Mouse (Mus musculus): ENCODE measurements around the gene Dglucy. TPM values are rescaled to one million over a fixed set of nuclear protein-coding genes. Genes with fewer than 3 reads are reported as not detected.

Dglucy gene
- polyA plus RNA-seq, 1 experiment from 2014 or later: 5.0 TPM

GRCm38 (mm10) chr12:100899111-100899640 is 120.3 kb downstream of the Dglucy start:
- Histone ChIP-seq H3K9me3 (replicated peaks; ENCODE audit: control insufficient read depth, low read length) (no peaks in the 10 kb centered on the region), H3K4me1 (ENCODE audit: control insufficient read depth, insufficient read depth, low read length) (peaks cover 10% of the 10 kb centered on the region), H3K27ac (ENCODE audit: low read length) (no peak overlapping the region), H3K4me3 (replicated peaks; ENCODE audit: low read length) (peak overlapping the region; percentile 35), H3K27me3 (ENCODE audit: control insufficient read depth, insufficient read depth, low read length) (peaks cover 35% of the 10 kb centered on the region), H3K36me3 (ENCODE audit: control insufficient read depth, insufficient read depth, low read length) (no peaks in the 10 kb centered on the region), H3K9ac (ENCODE audit: low read length) (peak overlapping the region; percentile 44), H3K4me2 (ENCODE audit: low read depth, low read length) (peak overlapping the region; percentile 53)
- under 1% methylated on average over 30 of the region's 30 CpGs for WGBS
- ATAC-seq (ENCODE audit: insufficient read depth, low FRiP score): peak; percentile 59; the same call in 1 of the 2 replicates

- Histone ChIP-seq H3K36me3 (ENCODE audit: control insufficient read depth, insufficient read depth, low read length) (no peaks in the 10 kb centered on the region), H3K9ac (ENCODE audit: low read length) (no peak overlapping the region), H3K4me1 (ENCODE audit: control insufficient read depth, insufficient read depth, low read length) (peaks cover 10% of the 10 kb centered on the region), H3K27ac (ENCODE audit: low read length) (no peak overlapping the region), H3K4me2 (ENCODE audit: low read depth, low read length) (no peak overlapping the region), H3K4me3 (replicated peaks; ENCODE audit: low read length) (no peak overlapping the region), H3K9me3 (replicated peaks; ENCODE audit: control insufficient read depth, low read length) (no peaks in the 10 kb centered on the region), H3K27me3 (ENCODE audit: control insufficient read depth, insufficient read depth, low read length) (peaks cover 35% of the 10 kb centered on the region)
- 59% methylated on average over 6 of the region's 6 CpGs for WGBS
- no peak for ATAC-seq (ENCODE audit: insufficient read depth, low FRiP score)
Observed at GRCm38 (mm10) chr12:100900901-100901300, 122.0 kb downstream of the Dglucy start.

- 74% methylated on average over 6 of the region's 6 CpGs for WGBS
- Histone ChIP-seq H3K9me3 (replicated peaks; ENCODE audit: control insufficient read depth, low read length) (no peaks in the 10 kb centered on the region), H3K9ac (ENCODE audit: low read length) (no peak overlapping the region), H3K36me3 (ENCODE audit: control insufficient read depth, insufficient read depth, low read length) (no peaks in the 10 kb centered on the region), H3K27ac (ENCODE audit: low read length) (no peak overlapping the region), H3K4me2 (ENCODE audit: low read depth, low read length) (no peak overlapping the region), H3K4me1 (ENCODE audit: control insufficient read depth, insufficient read depth, low read length) (peaks cover 10% of the 10 kb centered on the region), H3K4me3 (replicated peaks; ENCODE audit: low read length) (no peak overlapping the region), H3K27me3 (ENCODE audit: control insufficient read depth, insufficient read depth, low read length) (peaks cover 35% of the 10 kb centered on the region)
- no peak for ATAC-seq (ENCODE audit: insufficient read depth, low FRiP score)
Observed at GRCm38 (mm10) chr12:100901386-100901785, 122.5 kb downstream of the Dglucy start.

GRCm38 (mm10) chr12:100903761-100904160 is 124.9 kb downstream of the Dglucy start:
- Histone ChIP-seq H3K27me3 (ENCODE audit: control insufficient read depth, insufficient read depth, low read length) (peaks cover 19% of the 10 kb centered on the region), H3K4me2 (ENCODE audit: low read depth, low read length) (no peak overlapping the region), H3K9ac (ENCODE audit: low read length) (no peak overlapping the region), H3K9me3 (replicated peaks; ENCODE audit: control insufficient read depth, low read length) (no peaks in the 10 kb centered on the region), H3K36me3 (ENCODE audit: control insufficient read depth, insufficient read depth, low read length) (no peaks in the 10 kb centered on the region), H3K4me3 (replicated peaks; ENCODE audit: low read length) (no peak overlapping the region), H3K27ac (ENCODE audit: low read length) (no peak overlapping the region), H3K4me1 (ENCODE audit: control insufficient read depth, insufficient read depth, low read length) (peaks cover 8% of the 10 kb centered on the region)
- 78% methylated on average over 9 of the region's 9 CpGs for WGBS
- no peak for ATAC-seq (ENCODE audit: insufficient read depth, low FRiP score)

GRCm38 (mm10) chr12:100906861-100907260 is 128.0 kb downstream of the Dglucy start:
- Histone ChIP-seq H3K36me3 (ENCODE audit: control insufficient read depth, insufficient read depth, low read length) (no peaks in the 10 kb centered on the region), H3K27ac (ENCODE audit: low read length) (no peak overlapping the region), H3K4me1 (ENCODE audit: control insufficient read depth, insufficient read depth, low read length) (0 out of 2 replicates have a peak, but pooled peaks cover 4% of the 10 kb centered on the region), H3K4me3 (replicated peaks; ENCODE audit: low read length) (no peak overlapping the region), H3K27me3 (ENCODE audit: control insufficient read depth, insufficient read depth, low read length) (no peaks in the 10 kb centered on the region; the same call in 1 of the 2 replicates), H3K9ac (ENCODE audit: low read length) (no peak overlapping the region), H3K4me2 (ENCODE audit: low read depth, low read length) (no peak overlapping the region), H3K9me3 (replicated peaks; ENCODE audit: control insufficient read depth, low read length) (no peaks in the 10 kb centered on the region)
- 84% methylated on average over 5 of the region's 5 CpGs for WGBS
- no peak for ATAC-seq (ENCODE audit: insufficient read depth, low FRiP score)

- peak within 1 kb of the TSS; percentile 48 for H3K4me3 ChIP-seq (replicated peaks; ENCODE audit: low read length)
- 5% methylated on average over 39 of the region's 39 CpGs for WGBS
- H3K27ac ChIP-seq (ENCODE audit: low read length): no peak within 1 kb of the TSS
- H3K9ac ChIP-seq (ENCODE audit: low read length): peak within 1 kb of the TSS; percentile 68
- H3K9me3 ChIP-seq (replicated peaks; ENCODE audit: control insufficient read depth, low read length): no peaks in the 10 kb centered on the region
- peak; percentile 54; the same call in 1 of the 2 replicates for ATAC-seq (ENCODE audit: insufficient read depth, low FRiP score)
- H3K4me1 ChIP-seq (ENCODE audit: control insufficient read depth, insufficient read depth, low read length): 0 out of 2 replicates have a peak, but pooled peaks cover 4% of the 10 kb centered on the region
- no peaks in the 10 kb centered on the region for H3K36me3 ChIP-seq (ENCODE audit: control insufficient read depth, insufficient read depth, low read length)
- H3K27me3 ChIP-seq (ENCODE audit: control insufficient read depth, insufficient read depth, low read length): no peaks in the 10 kb centered on the region; the same call in 1 of the 2 replicates
- H3K4me2 ChIP-seq (ENCODE audit: low read depth, low read length): peak within 1 kb of the TSS; percentile 84
Observed at GRCm38 (mm10) chr12:100907598-100908297, 128.9 kb downstream of the Dglucy start, which contains the start of gene Gpr68. Gene Gpr68 (minus strand): TSS chr12:100908198.

- H3K27me3 ChIP-seq (ENCODE audit: control insufficient read depth, insufficient read depth, low read length): no peaks in the 10 kb centered on the region
- no peak overlapping the region for H3K27ac ChIP-seq (ENCODE audit: low read length)
- 0 out of 2 replicates have a peak, but pooled peaks cover 4% of the 10 kb centered on the region for H3K4me1 ChIP-seq (ENCODE audit: control insufficient read depth, insufficient read depth, low read length)
- peak overlapping the region; percentile 48 for H3K4me3 ChIP-seq (replicated peaks; ENCODE audit: low read length)
- ATAC-seq (ENCODE audit: insufficient read depth, low FRiP score): no peak
- H3K4me2 ChIP-seq (ENCODE audit: low read depth, low read length): peak overlapping the region; percentile 84
- 26% methylated on average over 10 of the region's 10 CpGs for WGBS
- no peaks in the 10 kb centered on the region for H3K9me3 ChIP-seq (replicated peaks; ENCODE audit: control insufficient read depth, low read length)
- H3K36me3 ChIP-seq (ENCODE audit: control insufficient read depth, insufficient read depth, low read length): no peaks in the 10 kb centered on the region
- H3K9ac ChIP-seq (ENCODE audit: low read length): peak overlapping the region; percentile 68
Observed at GRCm38 (mm10) chr12:100908298-100909034, 129.6 kb downstream of the Dglucy start.

GRCm38 (mm10) chr12:100909765-100910164 is 130.9 kb downstream of the Dglucy start:
- no peaks in the 10 kb centered on the region for H3K36me3 ChIP-seq (ENCODE audit: control insufficient read depth, insufficient read depth, low read length)
- H3K9me3 ChIP-seq (replicated peaks; ENCODE audit: control insufficient read depth, low read length): no peaks in the 10 kb centered on the region
- H3K27ac ChIP-seq (ENCODE audit: low read length): no peak overlapping the region
- H3K9ac ChIP-seq (ENCODE audit: low read length): no peak overlapping the region
- no peak overlapping the region for H3K4me2 ChIP-seq (ENCODE audit: low read depth, low read length)
- ATAC-seq (ENCODE audit: insufficient read depth, low FRiP score): no peak
- no peaks in the 10 kb centered on the region for H3K27me3 ChIP-seq (ENCODE audit: control insufficient read depth, insufficient read depth, low read length)
- no peak overlapping the region for H3K4me3 ChIP-seq (replicated peaks; ENCODE audit: low read length)
- 48% methylated on average over 6 of the region's 6 CpGs for WGBS
- H3K4me1 ChIP-seq (ENCODE audit: control insufficient read depth, insufficient read depth, low read length): 0 out of 2 replicates have a peak, but pooled peaks cover 4% of the 10 kb centered on the region

GRCm38 (mm10) chr12:100910731-100911130 is 131.9 kb downstream of the Dglucy start:
- Histone ChIP-seq H3K27ac (ENCODE audit: low read length) (no peak overlapping the region), H3K4me1 (ENCODE audit: control insufficient read depth, insufficient read depth, low read length) (0 out of 2 replicates have a peak, but pooled peaks cover 4% of the 10 kb centered on the region), H3K27me3 (ENCODE audit: control insufficient read depth, insufficient read depth, low read length) (no peaks in the 10 kb centered on the region), H3K4me3 (replicated peaks; ENCODE audit: low read length) (no peak overlapping the region), H3K4me2 (ENCODE audit: low read depth, low read length) (no peak overlapping the region), H3K9me3 (replicated peaks; ENCODE audit: control insufficient read depth, low read length) (no peaks in the 10 kb centered on the region), H3K9ac (ENCODE audit: low read length) (no peak overlapping the region), H3K36me3 (ENCODE audit: control insufficient read depth, insufficient read depth, low read length) (no peaks in the 10 kb centered on the region)
- WGBS: 80% methylated on average over 12 of the region's 12 CpGs
- ATAC-seq (ENCODE audit: insufficient read depth, low FRiP score): no peak

Data from stomach, embryonic 16.5 days (tissue).